Mouse (Mus musculus): Measurements from ENCODE around the gene Olfr248. TPM values are rescaled to one million over a fixed set of nuclear protein-coding genes. Genes with fewer than 3 reads are reported as not detected.
"Not testable (repeated sequence)": the region's sequence is repeated elsewhere in the genome, so short reads cannot be mapped to it uniquely, and the experiment has no call there.

Olfr248 gene
- not detected in 2 replicates for total RNA-seq (2012; rRNA removed)
- total RNA-seq (2014; rRNA removed): not detected in 2 replicates
- polyA plus RNA-seq (2012; ENCODE audit: insufficient read length, low read depth): not detected in 2 replicates

- in situ Hi-C loops (cut with MboI; ENCODE audit: low pct_ligation_motif_present, low pct_unique_long_range_greater_than_20kb, low sequenced_read_pairs) (no loop called here), dilution Hi-C loops (cut with MboI; ENCODE audit: extremely low pct_ligation_motif_present, extremely low pct_unique_long_range_greater_than_20kb, low sequenced_read_pairs) (no loop called here)
- DNase-seq (ENCODE audit: extremely low read depth): no peak
- TF ChIP-seq GABPA (IDR thresholded peaks at IDR 0.05; ENCODE audit: insufficient replicate concordance, low read depth, low read length) (no peak), TBP (conservative IDR thresholded peaks at IDR 0.05; ENCODE audit: low read depth, low read length) (no peak), ETS1 (conservative IDR thresholded peaks at IDR 0.05; ENCODE audit: low read depth, low read length) (no peak), MXI1 (IDR thresholded peaks at IDR 0.05; ENCODE audit: low read depth, low read length) (no peak), HCFC1 (IDR thresholded peaks at IDR 0.05; ENCODE audit: low read depth, low read length) (no peak), ZMIZ1 (IDR thresholded peaks at IDR 0.05; ENCODE audit: low read depth, low read length) (no peak), BHLHE40 (IDR thresholded peaks at IDR 0.05; ENCODE audit: low read depth, low read length) (no peak), SIN3A (IDR thresholded peaks at IDR 0.05; ENCODE audit: low read length) (no peak), IRF4 (IDR thresholded peaks at IDR 0.05; ENCODE audit: low read depth, low read length) (no peak), MAX (IDR thresholded peaks at IDR 0.05; ENCODE audit: low read length) (no peak), POLR2A (IDR thresholded peaks at IDR 0.05; ENCODE audit: low read depth, low read length) (no peak), MYC (IDR thresholded peaks at IDR 0.05; ENCODE audit: low read depth, low read length) (no peak), CTCF (conservative IDR thresholded peaks at IDR 0.05 in 1 of 2, IDR thresholded peaks at IDR 0.05 in 1 of 2; ENCODE audit: low read depth in 2 of 2, low read length in 2 of 2) (no peak), ELF1 (IDR thresholded peaks at IDR 0.05; ENCODE audit: low read depth, low read length) (no peak), MEF2A (IDR thresholded peaks at IDR 0.05; ENCODE audit: borderline replicate concordance, low read depth, low read length) (no peak)
- no peak within 1 kb of the TSS for H3K9ac ChIP-seq (ENCODE audit: insufficient read depth, low read depth)
- H3K27me3 ChIP-seq (replicated peaks): no peaks in the 10 kb centered on the region
- no peak within 1 kb of the TSS for H3K27ac ChIP-seq (ENCODE audit: insufficient read depth, low read depth)
- no peaks in the 10 kb centered on the region for H3K9me3 ChIP-seq (replicated peaks; ENCODE audit: low read length)
- no peak within 1 kb of the TSS for H3K4me3 ChIP-seq (replicated peaks in 1 of 3; ENCODE audit: low read depth in 2 of 3, low read length in 2 of 3, poor library complexity in 1 of 3)
- no peaks in the 10 kb centered on the region for H3K4me1 ChIP-seq (ENCODE audit: control insufficient read depth in 1 of 2, insufficient read depth in 2 of 2)
- H3K4me2 ChIP-seq (ENCODE audit: insufficient read depth, low read depth, poor library complexity, severe bottlenecking): no peak within 1 kb of the TSS
- H3K36me3 ChIP-seq (replicated peaks in 1 of 2; ENCODE audit: control insufficient read depth in 1 of 2, insufficient read depth in 1 of 2, low read length in 1 of 2): no peaks in the 10 kb centered on the region
- H3K79me2 ChIP-seq (replicated peaks; ENCODE audit: control insufficient read depth, extremely low read depth, insufficient read depth, poor library complexity, severe bottlenecking): no peaks in the 10 kb centered on the region
Measured at GRCm38 (mm10) chr1:174390746-174391145, at the start of gene Olfr248. TSS of gene Olfr248 (plus strand) at chr1:174391046.

GRCm38 (mm10) chr1:174353636-174354035, 37.2 kb upstream of the Olfr248 start:
- dilution Hi-C loops (cut with MboI; ENCODE audit: extremely low pct_ligation_motif_present, extremely low pct_unique_long_range_greater_than_20kb, low sequenced_read_pairs); H3K4me2 ChIP-seq (ENCODE audit: insufficient read depth, low read depth, poor library complexity, severe bottlenecking); H3K79me2 ChIP-seq (replicated peaks; ENCODE audit: control insufficient read depth, extremely low read depth, insufficient read depth, poor library complexity, severe bottlenecking); DNase-seq (ENCODE audit: extremely low read depth); H3K4me1 ChIP-seq (ENCODE audit: control insufficient read depth in 1 of 2, insufficient read depth in 2 of 2); H3K36me3 ChIP-seq (replicated peaks in 1 of 2; ENCODE audit: control insufficient read depth in 1 of 2, insufficient read depth in 1 of 2, low read length in 1 of 2); H3K27me3 ChIP-seq (replicated peaks); H3K9ac ChIP-seq (ENCODE audit: insufficient read depth, low read depth); H3K27ac ChIP-seq (ENCODE audit: insufficient read depth, low read depth); H3K4me3 ChIP-seq (replicated peaks in 1 of 3; ENCODE audit: low read depth in 2 of 3, low read length in 2 of 3, poor library complexity in 1 of 3); in situ Hi-C loops (cut with MboI; ENCODE audit: low pct_ligation_motif_present, low pct_unique_long_range_greater_than_20kb, low sequenced_read_pairs); H3K9me3 ChIP-seq (replicated peaks; ENCODE audit: low read length): not testable (repeated sequence)

GRCm38 (mm10) chr1:174354640-174355039, 36.2 kb upstream of the Olfr248 start:
- Histone ChIP-seq H3K4me3 (replicated peaks in 1 of 3; ENCODE audit: low read depth in 2 of 3, low read length in 2 of 3, poor library complexity in 1 of 3) (no peak overlapping the region), H3K79me2 (replicated peaks; ENCODE audit: control insufficient read depth, extremely low read depth, insufficient read depth, poor library complexity, severe bottlenecking) (no peaks in the 10 kb centered on the region), H3K9ac (ENCODE audit: insufficient read depth, low read depth) (no peak overlapping the region), H3K4me1 (ENCODE audit: control insufficient read depth in 1 of 2, insufficient read depth in 2 of 2) (no peaks in the 10 kb centered on the region), H3K36me3 (replicated peaks in 1 of 2; ENCODE audit: control insufficient read depth in 1 of 2, insufficient read depth in 1 of 2, low read length in 1 of 2) (no peaks in the 10 kb centered on the region), H3K27me3 (replicated peaks) (no peaks in the 10 kb centered on the region), H3K4me2 (ENCODE audit: insufficient read depth, low read depth, poor library complexity, severe bottlenecking) (no peak overlapping the region), H3K27ac (ENCODE audit: insufficient read depth, low read depth) (no peak overlapping the region), H3K9me3 (replicated peaks; ENCODE audit: low read length) (no peaks in the 10 kb centered on the region)
- dilution Hi-C loops (cut with MboI; ENCODE audit: extremely low pct_ligation_motif_present, extremely low pct_unique_long_range_greater_than_20kb, low sequenced_read_pairs): no loop called here
- in situ Hi-C loops (cut with MboI; ENCODE audit: low pct_ligation_motif_present, low pct_unique_long_range_greater_than_20kb, low sequenced_read_pairs): no loop called here
- TF ChIP-seq USF2 (conservative IDR thresholded peaks at IDR 0.05; ENCODE audit: low read depth, low read length): no peak
- DNase-seq (ENCODE audit: extremely low read depth): no peak

Data from CH12.LX (cell line).